Mouse (Mus musculus) embryonic fibroblast, embryonic 13.5 days (primary cell): Measurements from ENCODE around the gene Mrm3.

Experiments used
- CTCF ChIP-seq: IDR thresholded peaks from 2 replicates; pipeline ENCODE4 v1.5.1; 2011; ENCODE audit warnings: mild to moderate bottlenecking, control low read depth, low read length, moderate library complexity, borderline replicate concordance; ENCODE audit not compliant: insufficient read depth
- POLR2A ChIP-seq: IDR thresholded peaks from 2 replicates; pipeline ENCODE4 v1.6.1; 2011; ENCODE audit warnings: low read depth, mild to moderate bottlenecking, control low read depth, low read length, moderate library complexity

- no peak for TF ChIP-seq POLR2A
- TF ChIP-seq CTCF, result no peak
These were observed 36.5 kb downstream of the Mrm3 start for GRCm38 (mm10) chr11:76279971-76280370.
